Mouse (Mus musculus): ENCODE results near the gene Fam168a.

GRCm38 (mm10) chr7:100805391-100805790 lies 99.0 kb downstream of the Fam168a start:
- TF ChIP-seq POLR2A (IDR thresholded peaks at IDR 0.05; ENCODE audit: control insufficient read depth, low read depth, low read length) = no peak
- no peak for TF ChIP-seq CTCF (IDR thresholded peaks at IDR 0.05; ENCODE audit: control insufficient read depth, insufficient read depth, insufficient replicate concordance, low read depth, low read length)

All from testis, adult 2 months (tissue).